Mouse (Mus musculus): ENCODE data around the gene Glrp1. TPM values are rescaled to one million over a fixed set of nuclear protein-coding genes. Genes with fewer than 3 reads are reported as not detected.

Glrp1 gene
- polyA plus RNA-seq, 1 experiment: not detected

DNA sequence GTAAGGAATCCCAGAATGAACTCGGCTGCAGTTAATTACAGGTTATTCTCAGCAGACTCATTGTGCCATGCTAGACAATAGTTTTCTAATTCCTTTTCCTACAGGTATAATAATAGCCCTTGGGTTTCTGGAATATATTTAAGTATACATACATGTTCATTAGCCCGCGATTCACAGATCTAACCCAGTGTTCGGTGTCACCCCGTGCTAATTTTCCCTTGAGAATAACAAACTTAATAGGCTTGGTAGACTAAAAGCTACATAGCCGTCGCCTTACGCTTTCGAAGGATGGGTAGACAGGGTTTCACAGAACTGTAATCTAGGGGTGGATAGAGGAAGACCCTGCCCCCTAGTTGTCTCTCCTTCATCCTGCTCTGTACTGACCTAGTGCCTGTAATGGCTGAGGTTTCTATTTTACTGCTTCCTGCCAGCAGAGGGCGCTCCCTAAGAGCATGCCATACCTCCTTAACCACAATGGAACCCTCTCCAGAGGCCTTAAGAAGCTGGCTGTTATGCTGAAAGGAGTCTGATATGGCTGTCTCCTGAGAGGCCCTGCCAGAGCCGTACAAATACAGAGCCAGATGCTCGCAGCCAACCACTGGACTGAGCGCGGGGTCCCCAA is 53.3 kb downstream of the Glrp1 start:
- TF ChIP-seq GATA1 (IDR thresholded peaks at IDR 0.05; ENCODE audit: low read length): no peak

DNA sequence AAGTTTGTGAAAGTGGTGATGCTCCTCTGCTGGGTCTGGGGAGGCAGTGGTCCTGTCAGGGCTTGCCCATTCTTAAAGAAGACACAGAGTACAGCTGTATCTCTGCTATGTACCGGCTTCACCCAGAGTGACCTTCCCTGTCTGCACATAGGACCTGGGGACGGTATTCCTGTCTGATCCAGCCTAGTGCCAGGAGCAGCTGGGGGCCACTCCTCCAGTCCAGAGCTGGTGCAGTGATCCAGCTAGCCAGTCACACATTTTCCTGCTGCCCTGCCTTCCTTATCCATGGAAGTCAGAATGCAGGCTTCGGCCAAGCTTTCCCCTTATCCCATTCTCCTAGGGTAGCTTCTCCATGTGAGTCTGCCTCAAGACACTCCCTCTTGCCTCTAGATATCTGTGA is 54.1 kb downstream of the Glrp1 start:
- TF ChIP-seq GATA1 (IDR thresholded peaks at IDR 0.05; ENCODE audit: low read length): no peak

DNA sequence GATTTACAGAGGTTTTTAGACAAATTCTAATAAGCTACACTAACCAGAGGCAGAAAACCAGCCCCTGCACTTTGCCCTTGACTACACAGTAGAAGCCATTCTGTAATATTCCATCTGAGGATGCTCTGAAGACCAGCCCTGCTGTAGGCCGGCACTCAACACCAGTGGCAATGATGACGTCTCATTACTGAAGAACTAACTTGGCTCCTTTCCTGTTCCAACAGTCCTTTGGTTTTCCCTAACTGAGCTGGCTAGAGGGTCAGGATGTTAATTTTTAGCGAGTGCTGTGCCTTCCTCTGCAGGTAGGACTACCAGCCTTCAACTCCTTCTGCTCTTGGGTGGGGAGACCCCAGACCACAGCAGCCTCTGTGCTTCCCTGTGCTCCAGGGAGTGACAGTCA is 55.2 kb downstream of the Glrp1 start:
- TF ChIP-seq GATA1 (IDR thresholded peaks at IDR 0.05; ENCODE audit: low read length): no peak

DNA sequence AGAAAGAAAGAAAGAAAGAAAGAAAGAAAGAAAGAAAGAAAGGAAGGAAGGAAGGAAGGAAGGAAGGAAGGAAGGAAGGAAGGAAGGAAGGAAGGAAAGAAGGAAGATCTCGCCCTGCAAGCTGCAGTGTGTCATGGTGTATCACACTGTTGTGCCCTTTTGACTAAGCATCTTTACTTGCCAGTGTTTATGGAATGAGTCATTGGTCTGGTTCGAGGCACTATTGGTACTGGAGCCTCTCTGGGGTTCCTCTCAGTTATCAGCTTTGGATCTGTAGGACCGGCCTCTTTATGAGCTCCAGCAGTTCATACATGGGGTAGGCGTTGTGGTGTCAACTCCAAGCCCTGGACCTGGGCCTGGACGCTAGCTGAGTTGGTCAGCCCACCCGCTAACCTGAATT is 57.7 kb downstream of the Glrp1 start:
- TF ChIP-seq GATA1 (IDR thresholded peaks at IDR 0.05; ENCODE audit: low read length): no peak

DNA sequence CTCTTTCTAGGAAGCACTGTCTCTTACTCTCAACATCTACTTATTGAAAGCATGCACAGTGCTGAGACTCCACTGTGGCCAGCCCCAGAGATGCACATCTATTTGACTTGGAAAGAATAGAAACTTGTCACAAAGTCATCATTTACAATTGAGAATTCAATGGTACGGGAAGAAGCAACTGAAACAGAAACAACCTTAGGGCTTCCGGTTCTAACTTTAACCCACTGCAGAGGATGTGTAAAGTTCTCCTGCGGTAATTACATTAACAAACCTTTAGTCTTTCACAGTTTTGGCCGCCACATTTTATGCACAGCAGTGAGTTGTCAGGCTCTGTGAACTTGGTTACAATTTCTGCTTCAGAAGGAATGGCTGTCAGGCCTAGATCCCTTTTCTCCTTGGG is 59.2 kb downstream of the Glrp1 start:
- TF ChIP-seq GATA1 (IDR thresholded peaks at IDR 0.05; ENCODE audit: low read length): no peak

Other genes starting within 250 kb of the Glrp1 start
- 48.5 and 76.4 TPM in 2 replicates for gene Hjurp, start 232.4 kb downstream of the Glrp1 start, polyA plus RNA-seq (2012)
- not detected in 2 replicates for gene Trpm8, start 232.4 kb downstream of the Glrp1 start, polyA plus RNA-seq (2012)
- gene Spp2, start 103.1 kb downstream of the Glrp1 start, polyA plus RNA-seq (2012): not detected in 2 replicates
- gene Arl4c, start 192.2 kb upstream of the Glrp1 start, polyA plus RNA-seq (2012): not detected in 2 replicates

All from G1E-ER4 (cell line).